Mouse (Mus musculus): ENCODE measurements around the gene Taf6. TPM values are rescaled to one million over a fixed set of nuclear protein-coding genes. Genes with fewer than 3 reads are reported as not detected.
A peak's percentile ranks its signal among the peaks of the same experiment; 100 is the strongest.

The Taf6 gene
- polyA plus RNA-seq, 1 experiment: 52.6 TPM

DNA sequence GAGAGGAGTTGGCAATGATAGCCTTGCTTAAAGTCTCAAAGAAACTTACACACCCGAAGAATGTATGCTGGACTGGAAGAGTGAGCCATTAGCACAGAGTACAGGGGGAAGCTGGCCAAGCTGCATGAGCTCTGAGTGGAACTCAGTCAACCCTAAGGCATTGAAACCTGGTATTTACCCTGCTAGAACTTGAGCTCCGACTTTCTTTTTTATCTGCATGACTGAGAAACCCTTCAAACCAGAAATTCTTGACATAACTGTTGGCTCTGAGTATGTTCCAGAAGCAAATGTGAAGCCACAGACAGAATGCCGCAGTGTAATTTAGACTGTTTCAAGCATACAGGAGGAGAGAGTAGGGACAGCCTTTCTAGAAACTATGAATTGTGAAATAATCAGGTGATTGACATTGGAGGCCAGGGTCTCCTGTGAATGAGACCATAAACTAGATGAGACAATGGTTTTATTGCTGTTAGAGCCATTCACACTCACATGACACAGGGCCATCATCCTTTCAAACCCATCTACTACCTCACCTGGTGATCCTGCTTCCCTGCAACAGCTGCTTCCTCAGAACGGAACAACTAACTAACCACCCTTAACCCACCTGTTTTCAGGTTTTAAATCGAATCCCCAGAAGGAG lies 54.7 kb downstream of the Taf6 start:
- TF ChIP-seq POLR2A (IDR thresholded peaks at IDR 0.05; ENCODE audit: low read depth, low read length) (no peak), CTCF (conservative IDR thresholded peaks at IDR 0.05; ENCODE audit: insufficient read depth, insufficient read length, low read depth, low read length) (no peak)
- H3K36me3 ChIP-seq (ENCODE audit: control insufficient read depth, insufficient read depth, low read length): peaks cover 6% of the 10 kb centered on the region

More for the DNA sequence above, 54.7 kb downstream of the Taf6 start:
- no peaks in the 10 kb centered on the region for H3K4me1 ChIP-seq (ENCODE audit: control insufficient read depth, insufficient read depth, low read length)
- 52% methylated on average over 5 of the region's 5 CpGs for WGBS
- peak overlapping the region; percentile 47; the same call in 1 of the 2 replicates for H3K27ac ChIP-seq (ENCODE audit: insufficient read depth, low read depth, low read length)
- no peak overlapping the region for H3K4me3 ChIP-seq (ENCODE audit: insufficient read depth, low read depth, low read length)
- H3K27me3 ChIP-seq (replicated peaks; ENCODE audit: control insufficient read depth, insufficient read depth, low read length): no peaks in the 10 kb centered on the region
- peak; percentile 77 for DNase-seq

Other genes starting within 250 kb of the Taf6 start
- gene Gjc3, start 224.4 kb downstream of the Taf6 start, polyA plus RNA-seq (2012; rRNA removed): 0.05 and 0.20 TPM in 2 replicates
- gene Azgp1, start 205.9 kb downstream of the Taf6 start, polyA plus RNA-seq (2012; rRNA removed): 5.1 and 5.3 TPM in 2 replicates
- not detected in 2 replicates for gene Smok3a, start 166.2 kb downstream of the Taf6 start, polyA plus RNA-seq (2012; rRNA removed)
- gene Smok3b, start 166.0 kb downstream of the Taf6 start, polyA plus RNA-seq (2012; rRNA removed): not detected in 2 replicates
- not detected in 2 replicates for gene Smok3c, start 134.3 kb downstream of the Taf6 start, polyA plus RNA-seq (2012; rRNA removed)
- gene Zkscan1, start 102.4 kb downstream of the Taf6 start, polyA plus RNA-seq (2012; rRNA removed): 8.3 and 10.2 TPM in 2 replicates
- 9.8 and 10.9 TPM in 2 replicates for gene Zscan21, start 70.5 kb downstream of the Taf6 start, polyA plus RNA-seq (2012; rRNA removed)
- 3.4 and 4.4 TPM in 2 replicates for gene Zfp113, start 31.7 kb downstream of the Taf6 start, polyA plus RNA-seq (2012; rRNA removed)
- 141 and 144 TPM in 2 replicates for gene Cops6, start 26.4 kb downstream of the Taf6 start, polyA plus RNA-seq (2012; rRNA removed)
- gene Ap4m1, start 15.4 kb downstream of the Taf6 start, polyA plus RNA-seq (2012; rRNA removed): 22.9 and 23.6 TPM in 2 replicates
- gene Mcm7, start 15.0 kb downstream of the Taf6 start, polyA plus RNA-seq (2012; rRNA removed): 15.5 and 16.5 TPM in 2 replicates
- 4.2 and 5.7 TPM in 2 replicates for gene Cnpy4, start within 50 bp of the Taf6 start, polyA plus RNA-seq (2012; rRNA removed)
- 3.6 and 4.4 TPM in 2 replicates for gene Mblac1, start 6.9 kb upstream of the Taf6 start, polyA plus RNA-seq (2012; rRNA removed)
- gene Nxpe5, start 38.4 kb upstream of the Taf6 start, polyA plus RNA-seq (2012; rRNA removed): 0.26 and 0.33 TPM in 2 replicates
- gene Lamtor4, start 68.0 kb upstream of the Taf6 start, polyA plus RNA-seq (2012; rRNA removed): 362 and 389 TPM in 2 replicates
- gene BC037034, start 76.6 kb upstream of the Taf6 start, polyA plus RNA-seq (2012; rRNA removed): 28.5 and 35.1 TPM in 2 replicates
- gene Gal3st4, start 85.4 kb upstream of the Taf6 start, polyA plus RNA-seq (2012; rRNA removed): 0.13 and 0.19 TPM in 2 replicates
- gene Gm43720, start 92.5 kb upstream of the Taf6 start, polyA plus RNA-seq (2012; rRNA removed): not detected in 2 replicates
- 1.2 and 1.5 TPM in 2 replicates for gene Gpc2, start 92.6 kb upstream of the Taf6 start, polyA plus RNA-seq (2012; rRNA removed)
- gene Stag3, start 92.8 kb upstream of the Taf6 start, polyA plus RNA-seq (2012; rRNA removed): 0.30 and 0.34 TPM in 2 replicates
- gene Pvrig, start 154.5 kb upstream of the Taf6 start, polyA plus RNA-seq (2012; rRNA removed): 0.11 and 0.33 TPM in 2 replicates